ENCODE assay signal across 8 mouse cellular contexts in genomic region chr3:95818571-95819288, GRCm38 (mm10). TPM values are rescaled to one million over a fixed set of nuclear protein-coding genes. Genes with fewer than 3 reads are reported as not detected.
DNase-seq lines count a peak whose midpoint lies in the region; ATAC-seq and TF ChIP-seq lines count a peak whose summit lies in the region.

Gene Rprd2, minus strand, starts transcription at chr3:95818863.

- peak within 1 kb of the TSS; percentile 67 for H3K4me2 ChIP-seq in lung, postnatal 0 days (replicated peaks; ENCODE audit: low read depth, low read length)

- peak; percentile 66 to 85; a peak in 3 of 4 replicates for TF ChIP-seq POLR2A in MEL (IDR thresholded peaks at IDR 0.05; ENCODE audit: control insufficient read depth in 1 of 2, insufficient read depth in 1 of 2, low read depth in 1 of 2, low read length in 2 of 2, poor library complexity in 1 of 2)
- TF ChIP-seq POLR2A in cerebellum, adult 2 months (IDR thresholded peaks at IDR 0.05; ENCODE audit: borderline replicate concordance, insufficient read depth, low read length): peak; percentile 48; the same call in 1 of the 2 replicates

- peak in 1 of 3 experiments; percentile 0; a peak in 1 of 6 replicates for TF ChIP-seq CTCF in MEL (IDR thresholded peaks at IDR 0.05 in 2 of 3, conservative IDR thresholded peaks at IDR 0.05 in 1 of 3; ENCODE audit: control insufficient read depth in 1 of 3, insufficient read depth in 1 of 3, low read depth in 2 of 3, low read length in 3 of 3, poor library complexity in 1 of 3, severe bottlenecking in 1 of 3)
- TF ChIP-seq CTCF in cerebellum, adult 2 months (IDR thresholded peaks at IDR 0.05; ENCODE audit: borderline replicate concordance, insufficient read depth, low read depth, low read length): no peak
- TF ChIP-seq CTCF in lung, postnatal 0 days (IDR thresholded peaks at IDR 0.05): no peak

- H3K9me3 ChIP-seq in MEL (replicated peaks; ENCODE audit: insufficient read depth, low read length): no peaks in the 10 kb centered on the region
- no peaks in the 10 kb centered on the region for H3K9me3 ChIP-seq in lung, postnatal 0 days (ENCODE audit: low read length)

- H3K4me1 ChIP-seq in MEL (ENCODE audit: control insufficient read depth in 1 of 2, insufficient read depth in 2 of 2, low read length in 2 of 2): peaks cover 13% of the 10 kb centered on the region in 2 experiments
- H3K4me1 ChIP-seq in cerebellum, adult 2 months (ENCODE audit: control insufficient read depth, insufficient read depth, low read length): peaks cover 2% of the 10 kb centered on the region; the same call in 1 of the 2 replicates
- peaks cover 10% of the 10 kb centered on the region; the same call in 1 of the 2 replicates for H3K4me1 ChIP-seq in lung, postnatal 0 days (ENCODE audit: insufficient read depth, low read depth, low read length)

- peak within 1 kb of the TSS; percentile 98 for H3K27ac ChIP-seq in MEL (ENCODE audit: control insufficient read depth, low read depth, low read length)
- peak within 1 kb of the TSS; percentile 98 for H3K27ac ChIP-seq in cerebellum, adult 2 months (ENCODE audit: insufficient read depth, low read length)
- peak within 1 kb of the TSS; percentile 100 for H3K27ac ChIP-seq in lung, postnatal 0 days (ENCODE audit: low read length)

- under 1% methylated on average over 60 of the region's 60 CpGs for WGBS in cerebellum, adult 2 months
- under 1% methylated on average over 50 of the region's 60 CpGs for WGBS in lung, postnatal 0 days

- peak within 1 kb of the TSS; percentile 87 to 94 for H3K4me3 ChIP-seq in MEL (ENCODE audit: control insufficient read depth in 1 of 2, insufficient read depth in 1 of 2, low read depth in 2 of 2, low read length in 2 of 2)
- peak within 1 kb of the TSS; percentile 94 for H3K4me3 ChIP-seq in cerebellum, adult 2 months (replicated peaks; ENCODE audit: insufficient read depth, low read depth, low read length)
- peak within 1 kb of the TSS; percentile 82 for H3K4me3 ChIP-seq in lung, postnatal 0 days (ENCODE audit: low read depth, low read length)

- no peaks in the 10 kb centered on the region for H3K27me3 ChIP-seq in MEL (ENCODE audit: control insufficient read depth in 1 of 2, insufficient read depth in 2 of 2, low read length in 2 of 2)
- H3K27me3 ChIP-seq in cerebellum, adult 2 months (ENCODE audit: control insufficient read depth, insufficient read depth, low read length): no peaks in the 10 kb centered on the region
- H3K27me3 ChIP-seq in lung, postnatal 0 days (replicated peaks; ENCODE audit: insufficient read depth, low read length): no peaks in the 10 kb centered on the region

- peaks cover 0 to 39% of the 10 kb centered on the region in 2 experiments; a peak in 2 of 4 replicates for H3K36me3 ChIP-seq in MEL (ENCODE audit: control insufficient read depth in 1 of 2, insufficient read depth in 2 of 2, low read length in 2 of 2)
- no peaks in the 10 kb centered on the region for H3K36me3 ChIP-seq in lung, postnatal 0 days (ENCODE audit: insufficient read depth, low read length)

- peaks cover 51% of the 10 kb centered on the region for H3K79me2 ChIP-seq in MEL (ENCODE audit: control insufficient read depth, insufficient read depth, low read length, poor library complexity)

- peak in 1 of 2 experiments; percentile 34; a peak in 1 of 4 replicates for ATAC-seq in hematopoietic stem cell, adult 5-6 weeks (replicated peaks in 1 of 2; ENCODE audit: insufficient read depth in 1 of 2, low FRiP score in 2 of 2, low TSS enrichment in 1 of 2, low read depth in 1 of 2, poor library complexity in 2 of 2, severe bottlenecking in 2 of 2)
- ATAC-seq in lung, postnatal 0 days: peak; percentile 43

- no peak for TF ChIP-seq EP300 in MEL (IDR thresholded peaks at IDR 0.05; ENCODE audit: low read depth in 1 of 2, low read length in 2 of 2)
- no peak for TF ChIP-seq EP300 in lung, postnatal 0 days (IDR thresholded peaks at IDR 0.05)

- H3K9ac ChIP-seq in MEL (ENCODE audit: control insufficient read depth, low read depth, low read length, poor library complexity, severe bottlenecking): peak within 1 kb of the TSS; percentile 93
- peak within 1 kb of the TSS; percentile 97 for H3K9ac ChIP-seq in lung, postnatal 0 days (replicated peaks; ENCODE audit: low read depth)

- peak; percentile 92 for DNase-seq in MEL (ENCODE audit: low read depth, low spot score)
- peak; percentile 80 to 86 for DNase-seq in cerebellum, adult 2 months
- DNase-seq in forelimb bud, embryonic 11.5 days (ENCODE audit: low read depth, low spot score): peak; percentile 49
- peak; percentile 82 for DNase-seq in layer of hippocampus, adult 9-11 months
- DNase-seq in lung, postnatal 0 days (ENCODE audit: low spot score): peak; percentile 87
- DNase-seq in ovary, postnatal 14 days (ENCODE audit: low spot score): peak; percentile 69
- DNase-seq in thymus, postnatal 14 days: peak; percentile 78

- no peak for TF ChIP-seq RAD21 in MEL (IDR thresholded peaks at IDR 0.05; ENCODE audit: low read depth, low read length)

TF ChIP-seq in MEL, 35 proteins besides CTCF, POLR2A, EP300 and RAD21:
- no peak for TF ChIP-seq TAL1 (IDR thresholded peaks at IDR 0.05; ENCODE audit: low read length)
- TF ChIP-seq TBP (IDR thresholded peaks at IDR 0.05; ENCODE audit: low read depth, low read length): peak; percentile 51
- no peak for TF ChIP-seq ZC3H11A (IDR thresholded peaks at IDR 0.05; ENCODE audit: low read depth, low read length)
- TF ChIP-seq POLR2AphosphoS5 (IDR thresholded peaks at IDR 0.05; ENCODE audit: borderline replicate concordance, low read depth, low read length): 0 out of 2 replicates have a peak, but pooled peaks have one; percentile 15

RNA-seq across cellular contexts. Expression of gene Rprd2, which starts in this region (rescaled TPM):
- 16.3 and 17.1 TPM in 2 replicates for total RNA-seq in MEL (2012; rRNA removed)
- 10 to 100 TPM; 31.9 to 42.0 TPM for polyA plus RNA-seq in MEL (2012; ENCODE audit: insufficient read depth in 1 of 2, insufficient read length in 2 of 2, low read depth in 1 of 2, low replicate concordance in 2 of 2, missing spikeins in 1 of 2)
- 27.4 and 30.3 TPM in 2 replicates for polyA plus RNA-seq in cerebellum, adult 2 months (2012; rRNA removed)
- total RNA-seq in hematopoietic stem cell, adult 5-6 weeks (2017): 30.7 and 32.6 TPM in 2 replicates
- polyA plus RNA-seq in lung, postnatal 0 days (2015; fragmentation: Nextera tagmentation; extraction: Ambion mirVana): 12.9 and 14.0 TPM in 2 replicates
